Mouse (Mus musculus) olfactory bulb, adult 2 months (tissue): ENCODE results near the gene Lyzl4.

ENCODE experiments used
- CTCF ChIP-seq: fragments of 200-500 bp; IDR thresholded peaks from 2 replicates; pipeline ENCODE4 v1.5.1; 2012; ENCODE audit warnings: low read depth, mild to moderate bottlenecking, low read length, moderate library complexity; ENCODE audit not compliant: insufficient read depth
- POLR2A ChIP-seq: fragments of 200-500 bp; IDR thresholded peaks from 2 replicates; pipeline ENCODE4 v1.6.1; 2012; ENCODE audit warnings: mild to moderate bottlenecking, low read depth, low read length, moderate library complexity; ENCODE audit not compliant: insufficient read depth

DNA sequence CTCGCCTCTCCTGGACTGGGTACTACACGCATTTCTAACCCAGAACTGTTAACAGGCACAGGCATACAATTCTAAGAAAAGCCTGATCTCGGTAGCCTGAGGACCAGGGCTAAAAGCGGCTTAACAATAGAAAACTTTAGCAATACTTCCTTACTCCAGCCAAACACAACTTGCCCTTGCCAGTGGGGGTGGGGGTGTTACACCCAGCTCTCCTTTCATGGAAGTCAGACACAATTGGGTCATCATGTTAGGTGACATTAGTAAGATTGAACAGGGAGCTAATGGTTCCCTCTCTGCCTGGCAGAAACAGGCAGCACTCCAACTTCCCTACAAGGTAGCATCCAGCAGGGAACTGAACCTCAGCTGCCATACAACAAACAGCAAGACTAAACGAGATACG is 32.5 kb downstream of the Lyzl4 start:
- no peak for TF ChIP-seq POLR2A
- no peak for TF ChIP-seq CTCF
